In genomic region chr1:167708761-167709160, GRCm38 (mm10) we compare ENCODE assay signal across 30 mouse cellular contexts. TPM values are rescaled to one million over a fixed set of nuclear protein-coding genes. Genes with fewer than 3 reads are reported as not detected.
DNase-seq lines count a peak whose midpoint lies in the region; ATAC-seq and TF ChIP-seq lines count a peak whose summit lies in the region.
"Had no signal": no experiment of that assay in that cellular context is flagged by ENCODE, and none has a peak within 500 bp of the region (broad histone marks: within the 10 kb centered on the region; RNA-seq: fewer than 3 reads in every experiment).

No protein-coding gene starts in this region.

- 58% methylated on average over 5 of the region's 5 CpGs for WGBS in intestine, embryonic 14.5 days
- 52% methylated on average over 5 of the region's 5 CpGs for WGBS in intestine, embryonic 15.5 days
- WGBS in stomach, postnatal 0 days: 48% methylated on average over 5 of the region's 5 CpGs

- no peaks in the 10 kb centered on the region for H3K36me3 ChIP-seq in intestine, embryonic 14.5 days (ENCODE audit: control insufficient read depth, insufficient read depth, low read length)
- H3K36me3 ChIP-seq in intestine, embryonic 15.5 days: no peaks in the 10 kb centered on the region
- no peaks in the 10 kb centered on the region for H3K36me3 ChIP-seq in stomach, postnatal 0 days (ENCODE audit: control insufficient read depth, insufficient read depth, low read length)
- H3K36me3 ChIP-seq: embryonic facial prominence, embryonic 13.5 days; embryonic facial prominence, embryonic 15.5 days; forebrain, embryonic 10.5 days; forebrain, embryonic 12.5 days; forebrain, embryonic 15.5 days had no signal

- H3K4me1 ChIP-seq in intestine, embryonic 14.5 days (replicated peaks; ENCODE audit: control insufficient read depth, insufficient read depth, low read length): no peaks in the 10 kb centered on the region
- H3K4me1 ChIP-seq in intestine, embryonic 15.5 days (replicated peaks): no peaks in the 10 kb centered on the region
- no peaks in the 10 kb centered on the region for H3K4me1 ChIP-seq in stomach, postnatal 0 days (replicated peaks; ENCODE audit: control insufficient read depth, insufficient read depth)
- H3K4me1 ChIP-seq: embryonic facial prominence, embryonic 13.5 days; embryonic facial prominence, embryonic 15.5 days; forebrain, embryonic 10.5 days; forebrain, embryonic 12.5 days; forebrain, embryonic 15.5 days had no signal

- no peak overlapping the region for H3K4me2 ChIP-seq in intestine, embryonic 14.5 days (ENCODE audit: low read length)
- H3K4me2 ChIP-seq in intestine, embryonic 15.5 days (replicated peaks): no peak overlapping the region
- H3K4me2 ChIP-seq in stomach, postnatal 0 days (replicated peaks; ENCODE audit: low read depth): no peak overlapping the region
- H3K4me2 ChIP-seq: embryonic facial prominence, embryonic 13.5 days; embryonic facial prominence, embryonic 15.5 days; forebrain, embryonic 12.5 days; forebrain, embryonic 15.5 days had no signal

- TF ChIP-seq EP300 in stomach, postnatal 0 days (optimal IDR thresholded peaks at IDR 0.05): no peak

- H3K27ac ChIP-seq in intestine, embryonic 14.5 days (ENCODE audit: low read depth): no peak overlapping the region
- no peak overlapping the region for H3K27ac ChIP-seq in intestine, embryonic 15.5 days
- no peak overlapping the region for H3K27ac ChIP-seq in stomach, postnatal 0 days (replicated peaks)
- H3K27ac ChIP-seq: embryonic facial prominence, embryonic 13.5 days; embryonic facial prominence, embryonic 15.5 days; forebrain, embryonic 10.5 days; forebrain, embryonic 12.5 days; forebrain, embryonic 15.5 days had no signal

- intact Hi-C loops in heart, postnatal 25 days (cut with DNase I): no loop called here

- no peak for ATAC-seq in intestine, embryonic 14.5 days (replicated peaks; ENCODE audit: low FRiP score, low TSS enrichment, low read depth)
- no peak for ATAC-seq in intestine, embryonic 15.5 days
- ATAC-seq in stomach, postnatal 0 days (ENCODE audit: low FRiP score, low TSS enrichment): no peak
- ATAC-seq: CD4-positive, CD25-positive, alpha-beta regulatory T cell, adult 4 months; forebrain, embryonic 15.5 days; forebrain, postnatal 0 days had no signal

- 0 out of 2 replicates have a peak, but pooled peaks cover 2% of the 10 kb centered on the region for H3K27me3 ChIP-seq in intestine, embryonic 14.5 days (replicated peaks; ENCODE audit: control insufficient read depth, insufficient read depth, low read length)
- 0 out of 2 replicates have a peak, but pooled peaks cover 2% of the 10 kb centered on the region for H3K27me3 ChIP-seq in intestine, embryonic 15.5 days (replicated peaks)
- H3K27me3 ChIP-seq in stomach, postnatal 0 days (ENCODE audit: control insufficient read depth, insufficient read depth, low read length): no peaks in the 10 kb centered on the region
- H3K27me3 ChIP-seq: CH12.LX; embryonic facial prominence, embryonic 13.5 days; embryonic facial prominence, embryonic 15.5 days; forebrain, embryonic 15.5 days had no signal

- no peak for TF ChIP-seq CTCF in stomach, postnatal 0 days (IDR thresholded peaks at IDR 0.05; ENCODE audit: low read depth)

- no peaks in the 10 kb centered on the region for H3K9me3 ChIP-seq in intestine, embryonic 14.5 days (ENCODE audit: control insufficient read depth, low read length)
- no peaks in the 10 kb centered on the region for H3K9me3 ChIP-seq in intestine, embryonic 15.5 days
- no peaks in the 10 kb centered on the region for H3K9me3 ChIP-seq in stomach, postnatal 0 days (ENCODE audit: control insufficient read depth, low read length)
- H3K9me3 ChIP-seq: embryonic facial prominence, embryonic 13.5 days; embryonic facial prominence, embryonic 15.5 days; forebrain, embryonic 10.5 days; forebrain, embryonic 12.5 days; forebrain, embryonic 15.5 days had no signal

- DNase-seq in heart, adult 11 months: peak; percentile 22
- no peak for DNase-seq in heart, postnatal 25 days (ENCODE audit: low spot score)
- peak; percentile 16 for DNase-seq in intestine, embryonic 14.5 days (ENCODE audit: low spot score)
- peak; percentile 71 for DNase-seq in ZHBTc4 (ENCODE audit: low read depth, low spot score)
- peak; percentile 7 for DNase-seq in stomach, postnatal 0 days (ENCODE audit: low spot score)
- no peak for DNase-seq in thymus, postnatal 25 days
- no peak for DNase-seq in urinary bladder, postnatal 25 days (ENCODE audit: low spot score)
- DNase-seq: adrenal gland, adult 2 months; adrenal gland, postnatal 10 days; adrenal gland, postnatal 25 days; B cell, adult 2 months; cerebellum, adult 11 months; cerebellum, adult 18-20 months; cerebellum, adult 8-10 months; cerebellum, adult 9-11 months; cerebellum, postnatal 14 days; cerebellum, postnatal 36 days; embryo, embryonic 11 days; forebrain, postnatal 0 days had no signal

- no peak overlapping the region for H3K9ac ChIP-seq in intestine, embryonic 14.5 days (ENCODE audit: low read length)
- H3K9ac ChIP-seq in intestine, embryonic 15.5 days: no peak overlapping the region
- no peak overlapping the region for H3K9ac ChIP-seq in stomach, postnatal 0 days (ENCODE audit: low read length)
- H3K9ac ChIP-seq: embryonic facial prominence, embryonic 13.5 days; embryonic facial prominence, embryonic 15.5 days; forebrain, embryonic 12.5 days; forebrain, embryonic 15.5 days; forebrain, postnatal 0 days had no signal

- no peak overlapping the region for H3K4me3 ChIP-seq in intestine, embryonic 14.5 days (ENCODE audit: low read depth, low read length)
- H3K4me3 ChIP-seq in intestine, embryonic 15.5 days (replicated peaks): no peak overlapping the region
- no peak overlapping the region for H3K4me3 ChIP-seq in stomach, postnatal 0 days (ENCODE audit: low read depth, low read length)
- H3K4me3 ChIP-seq: embryonic facial prominence, embryonic 13.5 days; embryonic facial prominence, embryonic 15.5 days; erythroblast, embryonic 14.5 days; forebrain, embryonic 10.5 days; forebrain, embryonic 12.5 days; forebrain, embryonic 15.5 days had no signal

RNA-seq across cellular contexts. Expression of gene Lmx1a, which starts 19.7 kb away (rescaled TPM):
- total RNA-seq in heart, postnatal 25 days (2021): not detected
- polyA plus RNA-seq in intestine, embryonic 14.5 days (2014; fragmentation: Nextera tagmentation; extraction: Ambion mirVana): 0.16 and 0.41 TPM in 2 replicates
- polyA plus RNA-seq in intestine, embryonic 15.5 days (2015; fragmentation: Nextera tagmentation; extraction: Ambion mirVana): 0.42 and 0.44 TPM in 2 replicates
- 0.02 TPM in 1 of 2 replicates, not detected in the other for polyA plus RNA-seq in stomach, postnatal 0 days (2015; fragmentation: Nextera tagmentation; extraction: Ambion mirVana)
- total RNA-seq: adrenal gland, postnatal 25 days; CH12.LX; common myeloid progenitor, adult 5-6 weeks; MEL had no signal
- polyA plus RNA-seq: adrenal gland, adult 2 months; CD4-positive, CD25-positive, alpha-beta regulatory T cell, adult 4 months; erythroblast, embryonic 14.5 days had no signal

Comparison
In these comparisons a context has a peak if more than half of its experiments do, and no peak if none do; other contexts are left out.
1. DNase-seq: peak in heart, adult 11 months (single experiment), intestine, embryonic 14.5 days (single experiment), ZHBTc4 (single experiment) and stomach, postnatal 0 days (single experiment); none in heart, postnatal 25 days (single experiment), thymus, postnatal 25 days (single experiment) and urinary bladder, postnatal 25 days (single experiment).